Mouse (Mus musculus) brain, adult 10 weeks (tissue): ENCODE measurements around the gene Zfp629. TPM values are rescaled to one million over a fixed set of nuclear protein-coding genes. Genes with fewer than 3 reads are reported as not detected.

Source experiments
- polyA plus RNA-seq: library from polyadenylated mRNA; stranded (reverse); fragments of 350-450 nt; fragmentation: Illumina TruSeq; extraction: RNeasy Lipid Tissue Mini Kit (QIAGEN cat#74804); gene quantifications from one replicate; pipeline ENCODE4 v1.2.3, GENCODE M21; 2015; ENCODE audit warnings: low read depth, low replicate concordance

The Zfp629 gene
- 10.7 TPM for polyA plus RNA-seq

GRCm38 (mm10) chr7:127614891-127615843 lies at the start of gene Zfp629:
Gene Zfp629 (minus strand): TSS chr7:127615797.

GRCm38 (mm10) chr7:127588011-127588871 lies 27.4 kb downstream of the Zfp629 start, which contains the start of the genes Ccdc189 and Rnf40:
Gene Ccdc189 (minus strand): TSS chr7:127588595.
Gene Rnf40 (plus strand): TSS chr7:127588767.

GRCm38 (mm10) chr7:127572895-127573471 lies 42.6 kb downstream of the Zfp629 start, which contains the start of gene Phkg2:
Gene Phkg2 (plus strand): TSS chr7:127573340.

GRCm38 (mm10) chr7:127561340-127561858 lies 54.2 kb downstream of the Zfp629 start, which contains the start of gene Tmem265:
Gene Tmem265 (plus strand): TSS chr7:127561390.

Other genes starting within 250 kb of the Zfp629 start
- 5.3 TPM for gene Zfp747, start 239.7 kb downstream of the Zfp629 start, polyA plus RNA-seq
- gene 9130019O22Rik, start 228.6 kb downstream of the Zfp629 start, polyA plus RNA-seq = 2.3 TPM
- gene E430018J23Rik, start 222.2 kb downstream of the Zfp629 start, polyA plus RNA-seq = 5.9 TPM
- gene Zfp764, start 209.0 kb downstream of the Zfp629 start, polyA plus RNA-seq = 5.1 TPM
- gene Zfp688, start 193.7 kb downstream of the Zfp629 start, polyA plus RNA-seq = 20.0 TPM
- 4.0 TPM for gene Zfp689, start 166.6 kb downstream of the Zfp629 start, polyA plus RNA-seq
- 26.1 TPM for gene Prr14, start 156.2 kb downstream of the Zfp629 start, polyA plus RNA-seq
- gene Fbrs, start 136.6 kb downstream of the Zfp629 start, polyA plus RNA-seq = 44.8 TPM
- gene Srcap, start 103.8 kb downstream of the Zfp629 start, polyA plus RNA-seq = 22.6 TPM
- gene Gm42715, start 96.2 kb downstream of the Zfp629 start, polyA plus RNA-seq = 11.1 TPM
- gene Tmem265, start 54.4 kb downstream of the Zfp629 start, polyA plus RNA-seq = not detected
- 93.0 TPM for gene Phkg2, start 42.5 kb downstream of the Zfp629 start, polyA plus RNA-seq
- 12.4 TPM for gene Ccdc189, start 27.2 kb downstream of the Zfp629 start, polyA plus RNA-seq
- 30.1 TPM for gene Rnf40, start 27.0 kb downstream of the Zfp629 start, polyA plus RNA-seq
- 25.9 TPM for gene Bcl7c, start 93.1 kb upstream of the Zfp629 start, polyA plus RNA-seq
- 2.5 TPM for gene Ctf1, start 96.9 kb upstream of the Zfp629 start, polyA plus RNA-seq
- not detected for gene Ctf2, start 116.4 kb upstream of the Zfp629 start, polyA plus RNA-seq
- 38.6 TPM for gene Fbxl19, start 128.7 kb upstream of the Zfp629 start, polyA plus RNA-seq
- gene Orai3, start 154.0 kb upstream of the Zfp629 start, polyA plus RNA-seq = 20.2 TPM
- 21.5 TPM for gene Setd1a, start 160.9 kb upstream of the Zfp629 start, polyA plus RNA-seq
- gene Gm49388, start 169.8 kb upstream of the Zfp629 start, polyA plus RNA-seq = not detected
- gene Hsd3b7, start 184.8 kb upstream of the Zfp629 start, polyA plus RNA-seq = 13.3 TPM
- gene Stx4a, start 208.5 kb upstream of the Zfp629 start, polyA plus RNA-seq = 88.0 TPM
- gene Stx1b, start 208.8 kb upstream of the Zfp629 start, polyA plus RNA-seq = 319 TPM